ENCODE assay signal across 11 mouse cellular contexts in the genomic region with DNA sequence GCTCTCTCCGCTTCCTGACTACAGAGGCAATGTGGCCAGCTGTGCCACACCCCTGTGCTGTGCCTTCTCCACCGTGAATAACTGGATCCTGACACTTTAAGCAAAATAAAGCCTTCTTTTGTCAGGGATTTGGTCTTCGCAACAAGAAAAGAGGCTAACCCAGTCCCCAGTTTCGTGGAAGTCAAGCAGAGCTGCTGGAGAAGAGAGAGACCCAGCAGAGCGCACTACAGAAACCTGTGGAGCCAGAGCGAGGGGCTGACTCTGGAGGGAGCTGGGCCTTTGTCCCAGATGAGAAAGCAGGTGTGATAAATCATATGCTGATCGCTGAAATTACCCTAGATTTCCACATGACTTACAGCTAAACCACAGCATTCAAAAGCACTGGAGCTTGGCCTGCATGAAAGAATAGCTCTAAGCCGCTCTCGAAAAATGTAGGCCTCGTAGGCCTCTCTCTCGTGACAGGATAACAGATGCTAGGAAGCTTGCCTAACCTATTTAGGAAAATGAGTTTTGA. TPM values are rescaled to one million over a fixed set of nuclear protein-coding genes. Genes with fewer than 3 reads are reported as not detected.
DNase-seq lines count a peak whose midpoint lies in the region; ATAC-seq and TF ChIP-seq lines count a peak whose summit lies in the region.
"Had no signal": no experiment of that assay in that cellular context is flagged by ENCODE, and none has a peak within 500 bp of the region (broad histone marks: within the 10 kb centered on the region; RNA-seq: fewer than 3 reads in every experiment).

No protein-coding gene starts in this region.

- H3K4me2 ChIP-seq in liver, embryonic 14.5 days (ENCODE audit: low read depth) = no peak overlapping the region
- no peak overlapping the region for H3K4me2 ChIP-seq in liver, embryonic 11.5 days
- no peak overlapping the region for H3K4me2 ChIP-seq in forebrain, embryonic 15.5 days (replicated peaks)
- no peak overlapping the region for H3K4me2 ChIP-seq in midbrain, embryonic 13.5 days (replicated peaks)
- H3K4me2 ChIP-seq: heart, embryonic 15.5 days had no signal

- no peak for TF ChIP-seq EP300 in liver, embryonic 14.5 days (IDR thresholded peaks at IDR 0.05; ENCODE audit: low read depth)

- H3K27ac ChIP-seq in liver, embryonic 14.5 days = no peak overlapping the region
- no peak overlapping the region for H3K27ac ChIP-seq in liver, embryonic 11.5 days (ENCODE audit: low read depth, low read length)
- no peak overlapping the region for H3K27ac ChIP-seq in forebrain, embryonic 15.5 days (replicated peaks)
- H3K27ac ChIP-seq in midbrain, embryonic 13.5 days = no peak overlapping the region
- H3K27ac ChIP-seq: heart, embryonic 15.5 days; macrophage had no signal

- no peaks in the 10 kb centered on the region for H3K27me3 ChIP-seq in liver, embryonic 14.5 days (ENCODE audit: control insufficient read depth, insufficient read depth, low read length)
- H3K27me3 ChIP-seq in liver, embryonic 11.5 days (replicated peaks; ENCODE audit: control insufficient read depth, insufficient read depth, low read length) = no peaks in the 10 kb centered on the region
- no peaks in the 10 kb centered on the region for H3K27me3 ChIP-seq in forebrain, embryonic 15.5 days
- H3K27me3 ChIP-seq in midbrain, embryonic 13.5 days = no peaks in the 10 kb centered on the region
- H3K27me3 ChIP-seq: heart, embryonic 15.5 days had no signal

- WGBS in liver, embryonic 14.5 days (ENCODE audit: insufficient replicate concordance) = 67% methylated on average over 11 of the region's 11 CpGs
- WGBS in liver, embryonic 11.5 days = 69% methylated on average over 11 of the region's 11 CpGs
- 18% methylated on average over 11 of the region's 11 CpGs for WGBS in forebrain, embryonic 15.5 days
- WGBS in midbrain, embryonic 13.5 days = 17% methylated on average over 11 of the region's 11 CpGs

- H3K4me3 ChIP-seq in liver, embryonic 14.5 days (ENCODE audit: insufficient read depth in 1 of 2, low read depth in 2 of 2, low read length in 2 of 2) = no peak overlapping the region
- no peak overlapping the region for H3K4me3 ChIP-seq in liver, embryonic 11.5 days (ENCODE audit: low read depth, low read length)
- H3K4me3 ChIP-seq in forebrain, embryonic 15.5 days = no peak overlapping the region
- no peak overlapping the region for H3K4me3 ChIP-seq in midbrain, embryonic 13.5 days (replicated peaks)
- H3K4me3 ChIP-seq: heart, embryonic 15.5 days had no signal

- no peak for TF ChIP-seq CTCF in liver, embryonic 14.5 days (IDR thresholded peaks at IDR 0.05; ENCODE audit: low read depth)

- no peak for DNase-seq in liver, embryonic 14.5 days (ENCODE audit: low read depth in 3 of 3, low spot score in 3 of 3)
- no peak for DNase-seq in liver, embryonic 11.5 days (ENCODE audit: low spot score)
- DNase-seq in thymus, postnatal 25 days = peak; percentile 51
- DNase-seq in ovary, postnatal 36 days (ENCODE audit: low spot score) = no peak
- DNase-seq in frontal cortex, postnatal 10 days (ENCODE audit: low spot score in 2 of 2) = no peak
- no peak for DNase-seq in urinary bladder, adult 2 months (ENCODE audit: low spot score)
- DNase-seq: cerebellum, adult 8-10 months had no signal

- no peaks in the 10 kb centered on the region for H3K9me3 ChIP-seq in liver, embryonic 14.5 days (ENCODE audit: control insufficient read depth, low read length)
- no peaks in the 10 kb centered on the region for H3K9me3 ChIP-seq in liver, embryonic 11.5 days (ENCODE audit: control insufficient read depth, low read length)
- H3K9me3 ChIP-seq in forebrain, embryonic 15.5 days = no peaks in the 10 kb centered on the region
- no peaks in the 10 kb centered on the region for H3K9me3 ChIP-seq in midbrain, embryonic 13.5 days
- H3K9me3 ChIP-seq: heart, embryonic 15.5 days had no signal

- no peak overlapping the region for H3K9ac ChIP-seq in liver, embryonic 14.5 days (replicated peaks)
- no peak overlapping the region for H3K9ac ChIP-seq in liver, embryonic 11.5 days (ENCODE audit: low read depth, low read length)
- H3K9ac ChIP-seq in forebrain, embryonic 15.5 days (replicated peaks) = no peak overlapping the region
- H3K9ac ChIP-seq in midbrain, embryonic 13.5 days (replicated peaks) = 0 out of 2 replicates have a peak overlapping the region, but pooled peaks have one; percentile 23
- H3K9ac ChIP-seq: heart, embryonic 15.5 days had no signal

- ATAC-seq in liver, embryonic 14.5 days (ENCODE audit: insufficient read depth) = peak; percentile 47; the same call in 1 of the 2 replicates
- ATAC-seq in liver, embryonic 11.5 days (replicated peaks; ENCODE audit: low FRiP score) = no peak
- ATAC-seq in forebrain, embryonic 15.5 days (replicated peaks) = peak; percentile 54
- peak; percentile 72 for ATAC-seq in midbrain, embryonic 13.5 days

- peaks cover 3 to 14% of the 10 kb centered on the region in 2 experiments; a peak in 2 of 4 replicates for H3K4me1 ChIP-seq in liver, embryonic 14.5 days (replicated peaks; ENCODE audit: control insufficient read depth in 2 of 2, insufficient read depth in 2 of 2, low read length in 1 of 2)
- peaks cover 9% of the 10 kb centered on the region; the same call in 1 of the 2 replicates for H3K4me1 ChIP-seq in liver, embryonic 11.5 days (replicated peaks; ENCODE audit: control insufficient read depth, insufficient read depth, low read length)
- H3K4me1 ChIP-seq in forebrain, embryonic 15.5 days = peaks cover 8% of the 10 kb centered on the region
- H3K4me1 ChIP-seq in midbrain, embryonic 13.5 days (replicated peaks) = peaks cover 8% of the 10 kb centered on the region; the same call in 1 of the 2 replicates

- H3K36me3 ChIP-seq in liver, embryonic 14.5 days (replicated peaks; ENCODE audit: control insufficient read depth, insufficient read depth, low read depth) = no peaks in the 10 kb centered on the region
- H3K36me3 ChIP-seq in liver, embryonic 11.5 days (ENCODE audit: control insufficient read depth, insufficient read depth, low read length) = no peaks in the 10 kb centered on the region
- no peaks in the 10 kb centered on the region for H3K36me3 ChIP-seq in forebrain, embryonic 15.5 days
- no peaks in the 10 kb centered on the region for H3K36me3 ChIP-seq in midbrain, embryonic 13.5 days
- H3K36me3 ChIP-seq: heart, embryonic 15.5 days had no signal

RNA-seq across cellular contexts. Expression of gene Edaradd, which starts 16.9 kb away (rescaled TPM):
- 0.04 TPM in 2 replicates for polyA plus RNA-seq in liver, embryonic 14.5 days (2012; rRNA removed)
- polyA plus RNA-seq in liver, embryonic 14.5 days (2014; fragmentation: Nextera tagmentation; extraction: Ambion mirVana) = 0.05 and 0.13 TPM in 2 replicates
- 0.34 and 0.42 TPM in 2 replicates for polyA plus RNA-seq in liver, embryonic 11.5 days (2014; fragmentation: Nextera tagmentation; extraction: Ambion mirVana)
- polyA plus RNA-seq in forebrain, embryonic 15.5 days (2015; fragmentation: Nextera tagmentation; extraction: Ambion mirVana) = 1.6 and 2.1 TPM in 2 replicates
- polyA plus RNA-seq in midbrain, embryonic 13.5 days (2015; fragmentation: Nextera tagmentation; extraction: Ambion mirVana) = 1.3 TPM in 2 replicates
- polyA plus RNA-seq in urinary bladder, adult 2 months (2012; rRNA removed) = 1.0 and 1.3 TPM in 2 replicates

RNA-seq across cellular contexts. Expression of gene Lgals8, which starts 38.6 kb away (rescaled TPM):
- 7.8 and 12.7 TPM in 2 replicates for polyA plus RNA-seq in liver, embryonic 14.5 days (2012; rRNA removed)
- 12.7 and 13.2 TPM in 2 replicates for polyA plus RNA-seq in liver, embryonic 14.5 days (2014; fragmentation: Nextera tagmentation; extraction: Ambion mirVana)
- polyA plus RNA-seq in liver, embryonic 11.5 days (2014; fragmentation: Nextera tagmentation; extraction: Ambion mirVana) = 17.4 and 19.7 TPM in 2 replicates
- 13.5 and 14.1 TPM in 2 replicates for polyA plus RNA-seq in forebrain, embryonic 15.5 days (2015; fragmentation: Nextera tagmentation; extraction: Ambion mirVana)
- polyA plus RNA-seq in midbrain, embryonic 13.5 days (2015; fragmentation: Nextera tagmentation; extraction: Ambion mirVana) = 15.1 and 15.7 TPM in 2 replicates
- polyA plus RNA-seq in urinary bladder, adult 2 months (2012; rRNA removed) = 72.1 and 76.1 TPM in 2 replicates
